Mouse (Mus musculus) heart, embryonic 15.5 days (tissue): ENCODE results near the gene Lrp6. TPM values are rescaled to one million over a fixed set of nuclear protein-coding genes. Genes with fewer than 3 reads are reported as not detected.

Source experiments
- ATAC-seq: fragments of 200-750 bp; cut with Nextera tagmentation; replicated peaks from 2 replicates; pipeline ENCODE4 v1.8.0; 2017; ENCODE audit warnings: low read depth, moderate TSS enrichment; ENCODE audit not compliant: insufficient number of reproducible peaks, insufficient read depth, low FRiP score
- H3K27ac ChIP-seq: fragments of 300-500 bp; sonication (generic); 2 replicates; pipeline ENCODE4 v1.5.1; 2015; ENCODE audit warnings: mild to moderate bottlenecking, inconsistent platforms
- H3K27me3 ChIP-seq: fragments of 300-500 bp; sonication (generic); 2 replicates; pipeline ENCODE4 v1.6.1; 2015; ENCODE audit warnings: inconsistent platforms
- H3K36me3 ChIP-seq: fragments of 300-500 bp; sonication (generic); 2 replicates; pipeline ENCODE4 v1.6.1; 2015; ENCODE audit warnings: mild to moderate bottlenecking, inconsistent platforms
- H3K4me1 ChIP-seq: fragments of 300-500 bp; sonication (generic); replicated peaks from 2 replicates; pipeline ENCODE4 v1.6.1; 2015; ENCODE audit warnings: inconsistent platforms
- H3K4me2 ChIP-seq: fragments of 300-500 bp; sonication (generic); 2 replicates; pipeline ENCODE4 v1.6.1; 2015; ENCODE audit warnings: inconsistent platforms, mild to moderate bottlenecking, moderate library complexity
- H3K4me3 ChIP-seq: fragments of 300-500 bp; sonication (generic); 2 replicates; pipeline ENCODE4 v1.5.1; 2015; ENCODE audit warnings: mild to moderate bottlenecking, inconsistent platforms
- H3K9ac ChIP-seq: fragments of 300-500 bp; sonication (generic); 2 replicates; pipeline ENCODE4 v1.6.1; 2015; ENCODE audit warnings: mild to moderate bottlenecking, inconsistent platforms
- H3K9me3 ChIP-seq: fragments of 300-500 bp; sonication (generic); replicated peaks from 2 replicates; pipeline ENCODE4 v1.6.1; 2016; ENCODE audit warnings: inconsistent platforms
- WGBS: fragments of 180-500 bp; shearing (Covaris S2); methylation state at CpG from one replicate; pipeline ENCODE4 v1.1.7; 2015; ENCODE audit warnings: mixed read lengths; 5-methylcytosine and 5-hydroxymethylcytosine counted together
- polyA plus RNA-seq: library from polyadenylated mRNA; unstranded; fragments of >200 nt; fragmentation: Nextera tagmentation; extraction: Ambion mirVana; gene quantifications from 2 replicates; pipeline ENCODE4 v1.2.1, GENCODE M21; 2015

Lrp6 gene
- polyA plus RNA-seq, 1 experiment from 2014 or later: 16.9 TPM

DNA sequence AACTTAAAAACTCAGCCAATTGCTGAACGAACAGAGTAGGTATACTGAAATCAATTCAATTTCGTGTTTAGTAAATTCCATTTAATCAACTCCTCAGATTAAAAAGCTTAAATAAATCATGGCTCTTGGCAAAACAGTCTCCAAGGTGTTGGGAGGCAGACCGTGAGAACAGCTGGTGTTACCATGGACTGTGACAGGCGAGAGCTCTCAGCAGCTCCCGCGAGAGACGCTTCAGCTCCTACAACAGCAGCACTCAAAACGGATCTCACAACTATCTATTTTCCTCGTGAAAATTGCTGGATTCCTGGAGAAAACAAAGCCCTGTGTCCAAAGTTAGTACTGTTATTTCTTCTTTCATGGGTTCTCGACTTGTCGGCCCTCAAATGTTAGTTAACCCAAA is 116.8 kb downstream of the Lrp6 start:
- Histone ChIP-seq H3K9ac (no peak overlapping the region), H3K36me3 (peaks cover 54% of the 10 kb centered on the region), H3K4me1 (no peaks in the 10 kb centered on the region), H3K27me3 (no peaks in the 10 kb centered on the region), H3K4me3 (no peak overlapping the region), H3K9me3 (no peaks in the 10 kb centered on the region), H3K27ac (no peak overlapping the region), H3K4me2 (no peak overlapping the region)
- 64% methylated on average over 11 of the region's 11 CpGs for WGBS
- no peak for ATAC-seq

DNA sequence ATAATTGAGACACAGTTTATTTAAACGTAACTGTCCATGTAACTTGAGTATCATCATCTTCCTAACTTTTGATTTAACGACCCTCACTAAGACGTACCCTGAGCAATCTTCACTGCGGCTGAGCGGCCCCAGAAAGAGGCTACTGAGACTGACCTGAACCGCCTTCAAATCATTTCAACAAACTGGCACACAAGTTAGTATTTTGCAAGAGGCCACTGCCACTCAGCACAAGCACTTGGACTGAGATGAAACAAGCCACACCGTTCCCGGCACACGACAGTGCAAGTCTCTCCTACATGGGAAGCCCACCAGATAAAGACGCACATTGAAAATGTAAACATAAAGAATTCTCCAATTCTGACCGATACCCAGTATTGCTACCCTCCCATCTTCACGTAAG is 118.3 kb downstream of the Lrp6 start:
- peaks cover 43% of the 10 kb centered on the region for H3K36me3 ChIP-seq
- WGBS: 90% methylated on average over 12 of the region's 12 CpGs
- no peak for ATAC-seq

DNA sequence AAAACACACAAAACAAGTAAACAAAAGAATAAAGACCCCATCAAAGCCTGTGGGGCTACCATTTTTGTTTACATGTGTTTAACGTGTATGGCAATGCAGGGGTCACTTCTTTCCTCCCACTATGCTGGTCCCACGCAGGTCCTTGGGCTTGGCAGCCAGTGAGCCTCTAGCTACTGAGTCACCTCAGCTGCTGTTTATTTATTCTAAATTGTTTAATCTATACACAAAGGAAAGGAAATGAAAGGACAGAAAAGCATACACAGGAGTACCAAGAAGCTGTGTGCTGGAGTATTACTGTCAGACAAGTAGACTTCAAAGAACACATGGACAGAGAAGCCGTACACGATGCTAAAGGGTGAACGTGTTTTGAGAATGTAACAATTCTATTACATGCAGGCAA is 122.8 kb downstream of the Lrp6 start:
- Histone ChIP-seq H3K36me3 (peaks cover 13% of the 10 kb centered on the region), H3K4me3 (no peak overlapping the region), H3K4me1 (peaks cover 12% of the 10 kb centered on the region), H3K27ac (no peak overlapping the region), H3K9ac (no peak overlapping the region), H3K9me3 (no peaks in the 10 kb centered on the region), H3K4me2 (no peak overlapping the region), H3K27me3 (no peaks in the 10 kb centered on the region)
- no peak for ATAC-seq
- WGBS: 74% methylated on average over 5 of the region's 5 CpGs

More for the DNA sequence above, 118.3 kb downstream of the Lrp6 start:
- Histone ChIP-seq H3K9ac (no peak overlapping the region), H3K27ac (no peak overlapping the region), H3K4me2 (no peak overlapping the region), H3K4me3 (no peak overlapping the region), H3K4me1 (no peaks in the 10 kb centered on the region), H3K9me3 (no peaks in the 10 kb centered on the region), H3K27me3 (no peaks in the 10 kb centered on the region)

DNA sequence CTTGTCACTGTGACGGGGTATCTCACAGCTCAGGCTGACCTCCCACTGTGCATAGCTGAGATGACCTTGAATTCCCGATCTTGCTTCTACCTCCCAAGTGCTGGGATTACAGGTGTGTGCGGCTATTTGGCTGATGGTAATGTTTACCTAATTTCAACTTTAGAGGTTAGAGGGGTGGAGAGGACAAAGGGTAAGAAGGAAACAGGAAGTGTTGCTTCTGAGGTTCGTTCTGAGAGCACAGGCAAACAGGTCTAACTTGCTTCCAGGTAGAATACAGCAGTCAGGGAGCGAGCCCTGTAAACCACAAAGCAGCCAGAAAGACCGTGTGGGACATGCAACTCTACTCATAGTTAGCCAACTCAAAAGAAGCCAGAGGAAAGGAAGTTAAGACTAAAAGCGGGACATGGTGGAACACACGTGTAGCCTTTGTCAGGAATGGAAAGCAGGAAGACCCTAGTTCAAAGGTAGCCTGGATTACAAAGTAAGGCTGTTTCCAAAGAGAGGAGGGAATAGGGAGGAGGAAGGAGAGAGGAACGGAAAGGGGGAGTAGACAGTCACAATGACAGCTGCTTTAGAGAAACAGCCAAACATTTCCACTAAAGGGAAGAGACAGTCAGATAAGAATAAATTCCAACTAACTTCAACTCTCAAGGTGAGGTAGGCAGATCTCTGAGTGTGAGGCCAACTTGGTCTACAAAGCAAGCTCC is 123.4 kb downstream of the Lrp6 start:
- no peaks in the 10 kb centered on the region for H3K27me3 ChIP-seq
- no peak overlapping the region for H3K9ac ChIP-seq
- no peak for ATAC-seq
- WGBS: 59% methylated on average over 9 of the region's 9 CpGs
- no peak overlapping the region for H3K4me3 ChIP-seq
- no peak overlapping the region for H3K4me2 ChIP-seq
- H3K4me1 ChIP-seq: peaks cover 12% of the 10 kb centered on the region
- no peaks in the 10 kb centered on the region for H3K9me3 ChIP-seq
- no peak overlapping the region for H3K27ac ChIP-seq
- peaks cover 13% of the 10 kb centered on the region for H3K36me3 ChIP-seq

DNA sequence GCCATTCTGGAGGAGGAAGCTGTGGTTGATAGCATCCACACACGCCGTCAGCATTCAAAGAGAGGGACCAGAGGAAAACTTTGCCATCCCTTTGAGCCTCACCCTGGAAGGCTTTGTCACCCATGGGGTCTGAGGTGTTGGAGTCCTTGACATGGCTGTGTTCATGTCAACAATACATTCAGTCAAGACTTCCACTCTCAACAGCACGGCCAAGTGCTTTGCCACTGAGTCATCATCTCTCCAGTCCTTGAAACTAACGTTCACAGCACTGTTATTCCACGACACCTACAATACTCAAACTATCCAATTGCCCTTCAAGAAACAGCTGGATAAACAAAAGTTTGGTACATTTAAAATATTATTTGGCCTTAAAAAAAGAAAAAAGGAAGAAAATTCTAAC is 124.5 kb downstream of the Lrp6 start:
- Histone ChIP-seq H3K4me2 (no peak overlapping the region), H3K27ac (no peak overlapping the region), H3K4me1 (peaks cover 12% of the 10 kb centered on the region), H3K9me3 (no peaks in the 10 kb centered on the region), H3K36me3 (peaks cover 13% of the 10 kb centered on the region), H3K4me3 (no peak overlapping the region), H3K27me3 (no peaks in the 10 kb centered on the region), H3K9ac (no peak overlapping the region)
- no peak for ATAC-seq
- 46% methylated on average over 5 of the region's 5 CpGs for WGBS

DNA sequence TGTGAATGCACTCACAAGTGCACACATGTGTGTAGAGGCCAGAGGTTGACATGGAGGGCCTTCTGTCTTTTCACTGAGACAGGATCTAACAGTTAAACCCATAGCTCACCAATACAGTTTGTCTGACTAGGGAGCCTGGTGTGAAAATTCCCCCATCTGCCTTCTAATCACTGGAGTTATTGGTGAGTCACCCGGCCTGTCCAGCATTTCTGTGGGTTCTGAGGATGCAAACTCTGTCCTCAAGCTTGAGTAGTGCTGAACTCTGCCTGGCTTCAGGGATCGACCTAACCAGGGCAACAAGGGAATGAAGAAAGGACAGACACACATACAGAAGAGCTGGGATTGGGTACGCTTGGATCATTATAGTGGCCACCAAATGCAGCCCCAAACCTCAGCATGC is 125.0 kb downstream of the Lrp6 start:
- H3K4me1 ChIP-seq: peaks cover 12% of the 10 kb centered on the region
- H3K27ac ChIP-seq: no peak overlapping the region
- 75% methylated on average over 3 of the region's 3 CpGs for WGBS
- ATAC-seq: no peak
- no peaks in the 10 kb centered on the region for H3K27me3 ChIP-seq
- no peak overlapping the region for H3K4me2 ChIP-seq
- no peak overlapping the region for H3K9ac ChIP-seq
- no peak overlapping the region for H3K4me3 ChIP-seq
- no peaks in the 10 kb centered on the region for H3K9me3 ChIP-seq
- H3K36me3 ChIP-seq: peaks cover 13% of the 10 kb centered on the region

DNA sequence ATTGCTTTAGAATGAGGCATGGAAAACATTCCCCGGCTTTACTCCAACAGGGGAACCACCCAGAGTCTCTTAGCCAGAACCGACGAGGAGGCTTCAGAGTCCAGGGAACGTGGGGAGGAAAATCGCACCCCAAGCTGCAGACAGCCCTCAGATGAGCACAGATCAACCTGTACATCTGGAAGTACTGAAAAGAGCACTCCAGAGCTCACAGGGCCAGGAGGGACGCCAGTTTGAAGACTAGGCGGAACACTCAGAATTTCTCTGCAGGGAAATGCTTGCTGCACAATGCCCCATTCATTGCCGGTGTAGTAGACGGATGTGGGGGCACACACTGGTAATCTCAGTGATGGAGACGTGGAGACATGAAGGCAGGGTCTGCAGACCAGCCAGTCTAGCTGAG is 126.7 kb downstream of the Lrp6 start:
- peaks cover 12% of the 10 kb centered on the region for H3K4me1 ChIP-seq
- 0 out of 2 replicates have a peak overlapping the region, but pooled peaks have one; percentile 5 for H3K9ac ChIP-seq
- peaks cover 5% of the 10 kb centered on the region for H3K36me3 ChIP-seq
- ATAC-seq: no peak
- no peaks in the 10 kb centered on the region for H3K9me3 ChIP-seq
- peak overlapping the region; percentile 45; the same call in 1 of the 2 replicates for H3K27ac ChIP-seq
- 24% methylated on average over 10 of the region's 10 CpGs for WGBS
- no peaks in the 10 kb centered on the region for H3K27me3 ChIP-seq
- peak overlapping the region; percentile 65 for H3K4me2 ChIP-seq
- peak overlapping the region; percentile 33 for H3K4me3 ChIP-seq

DNA sequence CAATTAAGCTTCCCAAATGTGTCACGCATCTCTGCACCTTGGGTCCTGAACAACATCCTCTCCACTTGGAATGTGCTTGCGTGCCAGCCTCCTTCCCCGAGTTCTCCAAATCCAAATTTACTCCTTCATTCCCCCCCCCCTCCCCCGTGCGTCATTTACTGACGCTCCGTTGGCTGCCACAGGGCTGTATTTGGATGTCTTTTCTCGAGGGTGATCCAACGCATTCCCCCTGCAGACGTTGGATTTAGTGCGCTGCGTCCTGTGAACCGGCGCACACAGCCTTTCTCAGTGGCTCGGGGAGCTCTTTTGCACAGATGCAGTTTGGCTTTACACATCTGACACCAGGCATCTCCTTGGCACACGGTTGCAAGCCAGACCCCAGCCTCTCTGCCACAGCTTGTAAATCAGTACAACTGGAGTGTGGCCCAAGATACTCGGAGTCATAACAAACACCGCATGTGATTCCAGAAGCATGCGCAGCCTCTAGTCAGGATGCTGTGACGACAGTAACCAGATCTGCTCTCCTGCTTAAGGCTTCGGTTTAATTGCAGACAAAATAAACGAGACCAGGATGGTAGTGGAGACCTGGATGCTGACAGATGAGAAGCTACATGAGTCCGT is 127.3 kb downstream of the Lrp6 start:
- peak overlapping the region; percentile 33 for H3K4me3 ChIP-seq
- peak overlapping the region; percentile 45; the same call in 1 of the 2 replicates for H3K27ac ChIP-seq
- WGBS: 21% methylated on average over 23 of the region's 23 CpGs
- H3K4me2 ChIP-seq: peak overlapping the region; percentile 65
- peaks cover 12% of the 10 kb centered on the region for H3K4me1 ChIP-seq
- no peaks in the 10 kb centered on the region for H3K36me3 ChIP-seq
- H3K9ac ChIP-seq: no peak overlapping the region
- no peaks in the 10 kb centered on the region for H3K9me3 ChIP-seq
- H3K27me3 ChIP-seq: no peaks in the 10 kb centered on the region
- peak; percentile 43; the same call in 1 of the 2 replicates for ATAC-seq

DNA sequence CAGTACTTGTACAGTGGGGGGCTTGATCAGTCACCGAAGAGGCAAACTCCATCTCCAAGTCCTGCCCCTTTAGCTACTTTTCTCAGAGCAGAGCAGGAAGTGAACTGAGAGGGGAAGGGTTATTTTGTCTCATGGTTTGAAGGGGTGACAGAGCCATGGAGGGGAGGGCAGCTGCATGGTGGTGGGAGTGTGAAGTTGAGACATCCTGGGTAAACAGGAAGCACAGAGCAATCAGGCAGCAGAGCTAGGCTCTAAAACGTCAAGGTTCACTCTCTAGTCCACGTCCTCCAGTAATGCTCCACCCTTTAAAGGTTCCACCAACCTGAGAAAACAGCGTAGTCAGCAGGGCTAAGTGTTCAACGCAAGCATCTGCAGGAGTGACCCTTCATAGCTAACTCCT is 129.8 kb downstream of the Lrp6 start:
- Histone ChIP-seq H3K4me1 (peaks cover 12% of the 10 kb centered on the region), H3K27me3 (no peaks in the 10 kb centered on the region), H3K9me3 (no peaks in the 10 kb centered on the region), H3K9ac (no peak overlapping the region), H3K4me2 (no peak overlapping the region), H3K27ac (no peak overlapping the region), H3K36me3 (no peaks in the 10 kb centered on the region), H3K4me3 (no peak overlapping the region)
- 64% methylated on average over 5 of the region's 5 CpGs for WGBS
- ATAC-seq: no peak

DNA sequence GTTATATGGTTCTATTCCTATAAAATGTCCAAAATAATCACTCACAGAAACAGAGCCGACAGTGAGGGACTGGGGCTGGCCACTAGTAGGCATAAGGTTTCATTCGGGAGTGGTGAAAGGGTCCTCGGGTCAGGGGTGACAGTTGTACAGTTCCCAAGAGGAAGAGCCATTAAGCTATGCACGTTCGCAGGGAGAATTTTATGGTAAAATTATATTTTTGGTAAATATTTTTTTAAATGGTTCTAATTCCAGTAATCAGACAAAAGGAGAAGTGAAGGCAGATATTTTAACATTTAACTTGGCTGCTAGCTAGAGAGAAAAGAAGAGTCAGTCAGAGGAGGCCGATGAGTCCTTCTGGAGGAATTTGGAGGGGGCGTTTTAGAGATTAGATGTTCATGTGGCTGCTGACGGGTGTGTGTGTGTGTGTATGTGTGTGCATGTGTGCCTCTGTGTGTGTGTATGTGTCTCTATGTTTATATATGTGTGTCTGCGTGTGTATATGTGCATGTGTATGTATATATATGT is 131.8 kb downstream of the Lrp6 start:
- no peaks in the 10 kb centered on the region for H3K36me3 ChIP-seq
- H3K4me3 ChIP-seq: no peak overlapping the region
- no peak overlapping the region for H3K9ac ChIP-seq
- no peak for ATAC-seq
- WGBS: 61% methylated on average over 9 of the region's 9 CpGs
- no peaks in the 10 kb centered on the region for H3K9me3 ChIP-seq
- H3K4me2 ChIP-seq: no peak overlapping the region
- peaks cover 9% of the 10 kb centered on the region for H3K4me1 ChIP-seq
- H3K27ac ChIP-seq: no peak overlapping the region
- no peaks in the 10 kb centered on the region for H3K27me3 ChIP-seq

DNA sequence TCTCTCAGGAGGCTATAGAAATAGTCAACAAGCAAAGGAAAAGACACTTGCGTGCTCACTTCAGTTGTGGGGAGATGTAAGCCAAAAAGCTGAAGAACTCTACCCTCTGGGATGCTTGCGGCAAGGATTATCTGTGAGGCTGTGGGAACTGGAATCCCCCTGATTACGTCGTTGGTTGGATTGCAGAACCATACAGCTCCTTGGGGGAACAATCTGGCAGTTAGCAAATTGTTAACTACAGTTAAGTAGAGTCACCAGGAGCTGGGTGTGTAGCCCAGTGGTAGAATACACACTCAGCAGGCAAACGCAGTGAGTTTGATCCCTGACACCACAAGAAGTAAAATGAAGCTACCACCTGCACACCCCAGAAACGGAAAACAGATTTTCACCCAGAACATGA is 132.7 kb downstream of the Lrp6 start:
- Histone ChIP-seq H3K4me2 (no peak overlapping the region), H3K9ac (no peak overlapping the region), H3K9me3 (no peaks in the 10 kb centered on the region), H3K4me1 (0 out of 2 replicates have a peak, but pooled peaks cover under 1% of the 10 kb centered on the region), H3K27me3 (no peaks in the 10 kb centered on the region), H3K27ac (no peak overlapping the region), H3K4me3 (no peak overlapping the region), H3K36me3 (no peaks in the 10 kb centered on the region)
- WGBS: 72% methylated on average over 6 of the region's 6 CpGs
- ATAC-seq: no peak
